Mouse (Mus musculus) forebrain, embryonic 13.5 days (tissue): ENCODE data around the gene S1pr4. TPM values are rescaled to one million over a fixed set of nuclear protein-coding genes. Genes with fewer than 3 reads are reported as not detected.

Experiments
- ATAC-seq: fragments of 200-750 bp; cut with Nextera tagmentation; 2 replicates; pipeline ENCODE4 v1.8.0; 2017
- H3K27ac ChIP-seq: fragments of 300-500 bp; sonication (generic); 2 replicates; pipeline ENCODE4 v1.5.1; 2015; ENCODE audit warnings: inconsistent platforms, mild to moderate bottlenecking, moderate library complexity
- H3K27me3 ChIP-seq: fragments of 300-500 bp; sonication (generic); 2 replicates; pipeline ENCODE4 v1.6.1; 2015; ENCODE audit warnings: mild to moderate bottlenecking, inconsistent platforms
- H3K36me3 ChIP-seq: fragments of 300-500 bp; sonication (generic); 2 replicates; pipeline ENCODE4 v1.6.1; 2015; ENCODE audit warnings: mild to moderate bottlenecking, inconsistent platforms; ENCODE audit not compliant: poor library complexity, severe bottlenecking
- H3K4me1 ChIP-seq: fragments of 300-500 bp; sonication (generic); 2 replicates; pipeline ENCODE4 v1.6.1; 2015; ENCODE audit warnings: inconsistent platforms
- H3K4me2 ChIP-seq: fragments of 300-500 bp; sonication (generic); 2 replicates; pipeline ENCODE4 v1.6.1; 2015; ENCODE audit warnings: inconsistent platforms, mild to moderate bottlenecking, moderate library complexity
- H3K4me3 ChIP-seq: fragments of 300-500 bp; sonication (generic); 2 replicates; pipeline ENCODE4 v1.5.1; 2015; ENCODE audit warnings: mild to moderate bottlenecking, inconsistent platforms
- H3K9ac ChIP-seq: fragments of 300-500 bp; sonication (generic); 2 replicates; pipeline ENCODE4 v1.6.1; 2015; ENCODE audit warnings: mild to moderate bottlenecking, inconsistent platforms
- H3K9me3 ChIP-seq: fragments of 300-500 bp; sonication (generic); replicated peaks from 2 replicates; pipeline ENCODE4 v1.6.1; 2016; ENCODE audit warnings: inconsistent platforms
- WGBS: fragments of 180-500 bp; shearing (Covaris S2); methylation state at CpG from one replicate; pipeline ENCODE4 v1.1.7; 2015; 5-methylcytosine and 5-hydroxymethylcytosine counted together
- polyA plus RNA-seq: library from polyadenylated mRNA; unstranded; fragments of >200 nt; fragmentation: Nextera tagmentation; extraction: Ambion mirVana; gene quantifications from 2 replicates; pipeline ENCODE4 v1.2.1, GENCODE M21; 2015

The S1pr4 gene
- polyA plus RNA-seq, 1 experiment from 2014 or later: 0.53 TPM

GRCm38 (mm10) chr10:81538321-81539048 lies 38.6 kb upstream of the S1pr4 start:
- Histone ChIP-seq H3K4me1 (peaks cover 30% of the 10 kb centered on the region), H3K9ac (no peak overlapping the region), H3K36me3 (peaks cover 24% of the 10 kb centered on the region), H3K9me3 (no peaks in the 10 kb centered on the region), H3K27ac (no peak overlapping the region), H3K4me2 (no peak overlapping the region), H3K27me3 (no peaks in the 10 kb centered on the region), H3K4me3 (no peak overlapping the region)
- ATAC-seq: no peak
- 87% methylated on average over 3 of the region's 3 CpGs for WGBS

- 81% methylated on average over 2 of the region's 2 CpGs for WGBS
These were observed 37.5 kb upstream of the S1pr4 start for GRCm38 (mm10) chr10:81537429-81537828.

GRCm38 (mm10) chr10:81536734-81537133 lies 36.8 kb upstream of the S1pr4 start:
- no peaks in the 10 kb centered on the region for H3K27me3 ChIP-seq
- H3K4me1 ChIP-seq: peaks cover 13% of the 10 kb centered on the region; the same call in 1 of the 2 replicates
- 83% methylated on average over 6 of the region's 6 CpGs for WGBS
- H3K27ac ChIP-seq: no peak overlapping the region
- no peak overlapping the region for H3K4me3 ChIP-seq
- ATAC-seq: no peak
- H3K36me3 ChIP-seq: peaks cover 33% of the 10 kb centered on the region
- no peak overlapping the region for H3K4me2 ChIP-seq
- no peak overlapping the region for H3K9ac ChIP-seq
- no peaks in the 10 kb centered on the region for H3K9me3 ChIP-seq

More at GRCm38 (mm10) chr10:81537429-81537828, 37.5 kb upstream of the S1pr4 start:
- H3K4me3 ChIP-seq: no peak overlapping the region
- no peak overlapping the region for H3K4me2 ChIP-seq
- peaks cover 32% of the 10 kb centered on the region for H3K36me3 ChIP-seq
- ATAC-seq: no peak
- H3K9me3 ChIP-seq: no peaks in the 10 kb centered on the region
- H3K27me3 ChIP-seq: no peaks in the 10 kb centered on the region
- H3K27ac ChIP-seq: no peak overlapping the region
- H3K9ac ChIP-seq: no peak overlapping the region
- H3K4me1 ChIP-seq: peaks cover 20% of the 10 kb centered on the region

GRCm38 (mm10) chr10:81534826-81535225 lies 34.9 kb upstream of the S1pr4 start:
- Histone ChIP-seq H3K4me3 (no peak overlapping the region), H3K4me1 (0 out of 2 replicates have a peak, but pooled peaks cover 4% of the 10 kb centered on the region), H3K27me3 (no peaks in the 10 kb centered on the region), H3K9me3 (no peaks in the 10 kb centered on the region), H3K4me2 (no peak overlapping the region), H3K27ac (no peak overlapping the region), H3K9ac (no peak overlapping the region), H3K36me3 (peaks cover 46% of the 10 kb centered on the region)
- no peak for ATAC-seq
- WGBS: 61% methylated on average over 16 of the region's 16 CpGs

- Histone ChIP-seq H3K27me3 (peaks cover 16% of the 10 kb centered on the region), H3K4me3 (no peak overlapping the region), H3K4me2 (no peak overlapping the region), H3K9ac (no peak overlapping the region), H3K36me3 (peaks cover 40% of the 10 kb centered on the region), H3K4me1 (no peaks in the 10 kb centered on the region), H3K27ac (no peak overlapping the region), H3K9me3 (no peaks in the 10 kb centered on the region)
- ATAC-seq: peak; percentile 56; the same call in 1 of the 2 replicates
- WGBS: 15% methylated on average over 14 of the region's 14 CpGs
These were observed 26.8 kb upstream of the S1pr4 start for GRCm38 (mm10) chr10:81526779-81527178.

- Histone ChIP-seq H3K36me3 (peaks cover 24% of the 10 kb centered on the region), H3K9me3 (no peaks in the 10 kb centered on the region), H3K27ac (no peak overlapping the region), H3K27me3 (peaks cover 16% of the 10 kb centered on the region), H3K9ac (no peak overlapping the region), H3K4me3 (no peak overlapping the region), H3K4me1 (no peaks in the 10 kb centered on the region), H3K4me2 (no peak overlapping the region)
- no peak for ATAC-seq
- 79% methylated on average over 12 of the region's 13 CpGs for WGBS
These were observed 25.2 kb upstream of the S1pr4 start for GRCm38 (mm10) chr10:81525017-81525694.

- no peak within 1 kb of the TSS for H3K4me3 ChIP-seq
- H3K27me3 ChIP-seq: peaks cover 16% of the 10 kb centered on the region
- no peak within 1 kb of the TSS for H3K9ac ChIP-seq
- WGBS: 27% methylated on average over 9 of the region's 9 CpGs
- H3K4me2 ChIP-seq: no peak within 1 kb of the TSS
- ATAC-seq: no peak
- H3K9me3 ChIP-seq: no peaks in the 10 kb centered on the region
- peaks cover 14% of the 10 kb centered on the region for H3K36me3 ChIP-seq
- no peak within 1 kb of the TSS for H3K27ac ChIP-seq
- no peaks in the 10 kb centered on the region for H3K4me1 ChIP-seq
These were observed 24.2 kb upstream of the S1pr4 start, which contains the start of gene Gna15 for GRCm38 (mm10) chr10:81524051-81524605. Gene Gna15, minus strand, starts transcription at chr10:81524225.

- no peak overlapping the region for H3K4me2 ChIP-seq
- ATAC-seq: no peak
- H3K4me1 ChIP-seq: no peaks in the 10 kb centered on the region
- no peak overlapping the region for H3K9ac ChIP-seq
- no peaks in the 10 kb centered on the region for H3K9me3 ChIP-seq
- H3K36me3 ChIP-seq: peaks cover 8% of the 10 kb centered on the region; the same call in 1 of the 2 replicates
- no peak overlapping the region for H3K4me3 ChIP-seq
- no peak overlapping the region for H3K27ac ChIP-seq
- 28% methylated on average over 19 of the region's 19 CpGs for WGBS
- H3K27me3 ChIP-seq: peaks cover 16% of the 10 kb centered on the region
These were observed 23.6 kb upstream of the S1pr4 start for GRCm38 (mm10) chr10:81523570-81523969.

GRCm38 (mm10) chr10:81523142-81523541 lies 23.2 kb upstream of the S1pr4 start:
- H3K4me2 ChIP-seq: no peak overlapping the region
- H3K36me3 ChIP-seq: peaks cover 7% of the 10 kb centered on the region; the same call in 1 of the 2 replicates
- 79% methylated on average over 6 of the region's 6 CpGs for WGBS
- H3K27me3 ChIP-seq: peaks cover 16% of the 10 kb centered on the region
- no peak for ATAC-seq
- H3K9me3 ChIP-seq: no peaks in the 10 kb centered on the region
- H3K9ac ChIP-seq: no peak overlapping the region
- H3K4me3 ChIP-seq: no peak overlapping the region
- no peaks in the 10 kb centered on the region for H3K4me1 ChIP-seq
- no peak overlapping the region for H3K27ac ChIP-seq

- Histone ChIP-seq H3K4me3 (no peak overlapping the region), H3K9me3 (no peaks in the 10 kb centered on the region), H3K4me2 (no peak overlapping the region), H3K27me3 (peaks cover 21% of the 10 kb centered on the region), H3K9ac (no peak overlapping the region), H3K4me1 (no peaks in the 10 kb centered on the region), H3K36me3 (no peaks in the 10 kb centered on the region), H3K27ac (no peak overlapping the region)
- ATAC-seq: no peak
- WGBS: 80% methylated on average over 3 of the region's 3 CpGs
These were observed 20.0 kb upstream of the S1pr4 start for GRCm38 (mm10) chr10:81519978-81520365.

GRCm38 (mm10) chr10:81519227-81519977 lies 19.5 kb upstream of the S1pr4 start:
- no peaks in the 10 kb centered on the region for H3K9me3 ChIP-seq
- WGBS: 86% methylated on average over 6 of the region's 6 CpGs
- H3K9ac ChIP-seq: no peak overlapping the region
- H3K4me1 ChIP-seq: no peaks in the 10 kb centered on the region
- H3K4me3 ChIP-seq: no peak overlapping the region
- peaks cover 20% of the 10 kb centered on the region for H3K27me3 ChIP-seq
- H3K27ac ChIP-seq: no peak overlapping the region
- H3K4me2 ChIP-seq: no peak overlapping the region
- ATAC-seq: no peak
- H3K36me3 ChIP-seq: no peaks in the 10 kb centered on the region

GRCm38 (mm10) chr10:81518546-81518945 lies 18.6 kb upstream of the S1pr4 start:
- ATAC-seq: no peak
- Histone ChIP-seq H3K4me1 (no peaks in the 10 kb centered on the region), H3K36me3 (no peaks in the 10 kb centered on the region), H3K4me2 (no peak overlapping the region), H3K9ac (no peak overlapping the region), H3K4me3 (no peak overlapping the region), H3K9me3 (no peaks in the 10 kb centered on the region), H3K27me3 (peaks cover 13% of the 10 kb centered on the region; the same call in 1 of the 2 replicates), H3K27ac (no peak overlapping the region)
- 13% methylated on average over 4 of the region's 4 CpGs for WGBS
